Mouse (Mus musculus): Measurements from ENCODE around the gene Cldn19. TPM values are rescaled to one million over a fixed set of nuclear protein-coding genes. Genes with fewer than 3 reads are reported as not detected.

Gene Cldn19
- polyA plus RNA-seq, 1 experiment = not detected

DNA sequence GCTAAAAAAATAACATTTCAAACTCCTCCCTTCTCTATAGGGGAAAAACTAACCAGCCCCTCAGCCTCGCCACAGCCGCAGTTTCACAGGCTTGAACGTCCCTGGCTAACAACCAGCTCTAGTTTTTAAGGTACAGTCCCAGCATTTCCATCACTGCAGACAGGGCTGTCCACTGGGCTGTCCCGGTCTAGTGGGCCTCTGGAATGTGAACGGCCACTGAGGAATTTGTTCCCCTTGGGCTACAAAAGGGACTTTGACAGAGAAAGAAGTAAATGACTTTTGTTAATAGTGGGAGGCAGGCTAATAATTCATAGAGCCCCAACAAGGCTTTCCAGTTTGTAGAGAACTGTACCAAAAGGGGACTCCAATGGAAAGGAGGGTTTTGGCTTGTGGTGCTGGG, 50.2 kb downstream of the Cldn19 start:
- H3K36me3 ChIP-seq (ENCODE audit: control insufficient read depth, insufficient read depth) = peaks cover 21% of the 10 kb centered on the region
- H3K79me3 ChIP-seq (ENCODE audit: low read depth) = no peaks in the 10 kb centered on the region
- no peaks in the 10 kb centered on the region for H3K79me2 ChIP-seq (ENCODE audit: control insufficient read depth, insufficient read depth)
- H3K27me3 ChIP-seq (ENCODE audit: control insufficient read depth, insufficient read depth, insufficient read length) = no peaks in the 10 kb centered on the region
- no peak overlapping the region for H3K4me3 ChIP-seq (ENCODE audit: insufficient read depth, poor library complexity, severe bottlenecking)
- H3ac ChIP-seq (ENCODE audit: control insufficient read depth, insufficient read length, low read depth) = no peak overlapping the region
- TF ChIP-seq MYOG (IDR thresholded peaks at IDR 0.05; ENCODE audit: control insufficient read depth, extremely low read depth, insufficient read length) = no peak
- no peak for TF ChIP-seq FOSL1 (IDR thresholded peaks at IDR 0.05; ENCODE audit: insufficient read depth, low read length, poor library complexity, severe bottlenecking)
- TF ChIP-seq CTCF (IDR thresholded peaks at IDR 0.05; ENCODE audit: control insufficient read depth, insufficient read depth, insufficient read length) = no peak
- no peak for TF ChIP-seq CEBPB (IDR thresholded peaks at IDR 0.05; ENCODE audit: low read depth)
- TF ChIP-seq MAX (IDR thresholded peaks at IDR 0.05) = no peak
- no peak for TF ChIP-seq MYOD1 (IDR thresholded peaks at IDR 0.05; ENCODE audit: control insufficient read depth, insufficient read length, low read depth)
- TF ChIP-seq USF1 (IDR thresholded peaks at IDR 0.05; ENCODE audit: low read depth) = no peak

Other genes with a start within 250 kb of the Cldn19 start
- gene Slc2a1, start 146.7 kb upstream of the Cldn19 start, polyA plus RNA-seq (2012; fragmentation: generic; extraction: Trizol) = 49.0 TPM
- gene Zfp691, start 81.2 kb upstream of the Cldn19 start, polyA plus RNA-seq (2012; fragmentation: generic; extraction: Trizol) = 4.8 TPM
- 0.01 TPM for gene Ermap, start 65.4 kb upstream of the Cldn19 start, polyA plus RNA-seq (2012; fragmentation: generic; extraction: Trizol)
- gene Svbp, start 60.1 kb upstream of the Cldn19 start, polyA plus RNA-seq (2012; fragmentation: generic; extraction: Trizol) = 76.1 TPM
- not detected for gene Tmem269, start 37.2 kb upstream of the Cldn19 start, polyA plus RNA-seq (2012; fragmentation: generic; extraction: Trizol)
- gene AU022252, start 22.7 kb upstream of the Cldn19 start, polyA plus RNA-seq (2012; fragmentation: generic; extraction: Trizol) = 10.0 TPM
- 26.1 TPM for gene P3h1, start 22.5 kb upstream of the Cldn19 start, polyA plus RNA-seq (2012; fragmentation: generic; extraction: Trizol)
- 818 TPM for gene Ybx1, start 39.2 kb downstream of the Cldn19 start, polyA plus RNA-seq (2012; fragmentation: generic; extraction: Trizol)
- 68.2 TPM for gene Ppih, start 65.1 kb downstream of the Cldn19 start, polyA plus RNA-seq (2012; fragmentation: generic; extraction: Trizol)
- 0.22 TPM for gene Ccdc30, start 160.1 kb downstream of the Cldn19 start, polyA plus RNA-seq (2012; fragmentation: generic; extraction: Trizol)
- gene Ppcs, start 167.0 kb downstream of the Cldn19 start, polyA plus RNA-seq (2012; fragmentation: generic; extraction: Trizol) = 17.9 TPM
- gene Zmynd12, start 167.4 kb downstream of the Cldn19 start, polyA plus RNA-seq (2012; fragmentation: generic; extraction: Trizol) = not detected
- not detected for gene Rimkla, start 237.2 kb downstream of the Cldn19 start, polyA plus RNA-seq (2012; fragmentation: generic; extraction: Trizol)

Measured in C2C12 (cell line).